Mouse (Mus musculus): ENCODE results near the gene Mgll. TPM values are rescaled to one million over a fixed set of nuclear protein-coding genes. Genes with fewer than 3 reads are reported as not detected.
A peak's percentile ranks its signal among the peaks of the same experiment; 100 is the strongest.

Mgll gene
- polyA plus RNA-seq, 1 experiment, result 128 TPM

DNA sequence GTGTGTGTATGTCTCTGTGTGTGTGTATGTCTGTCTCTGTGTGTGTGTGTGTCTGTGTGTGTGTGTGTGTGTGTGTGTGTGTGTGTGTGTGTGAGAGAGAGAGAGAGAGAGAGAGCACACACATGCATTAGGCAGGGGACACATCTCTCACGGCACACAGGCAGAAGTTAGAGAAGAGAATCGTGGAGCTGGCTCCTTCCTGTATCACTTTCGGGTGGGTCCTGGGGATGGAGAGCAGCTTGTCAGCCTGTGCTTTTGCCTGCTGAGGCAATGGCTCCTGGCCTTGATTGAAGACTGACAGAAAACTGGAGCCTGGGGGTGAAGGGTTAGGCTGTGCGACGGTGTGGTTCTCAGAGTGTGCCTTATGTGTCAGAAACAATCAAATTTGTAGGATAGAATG lies 8.2 kb upstream of the Mgll start:
- H3K4me1 ChIP-seq (ENCODE audit: control insufficient read depth, insufficient read depth, low read length), result peaks cover 5% of the 10 kb centered on the region
- no peak for DNase-seq
- TF ChIP-seq CTCF (IDR thresholded peaks at IDR 0.05; ENCODE audit: insufficient read depth, low read length), result no peak
- no peak for TF ChIP-seq POLR2A (IDR thresholded peaks at IDR 0.05; ENCODE audit: borderline replicate concordance, extremely low read depth, low read depth, low read length)
- no peak overlapping the region for H3K4me3 ChIP-seq (replicated peaks; ENCODE audit: extremely low read depth, low read depth, low read length)
- 81% methylated on average over 5 of the region's 5 CpGs for WGBS

DNA sequence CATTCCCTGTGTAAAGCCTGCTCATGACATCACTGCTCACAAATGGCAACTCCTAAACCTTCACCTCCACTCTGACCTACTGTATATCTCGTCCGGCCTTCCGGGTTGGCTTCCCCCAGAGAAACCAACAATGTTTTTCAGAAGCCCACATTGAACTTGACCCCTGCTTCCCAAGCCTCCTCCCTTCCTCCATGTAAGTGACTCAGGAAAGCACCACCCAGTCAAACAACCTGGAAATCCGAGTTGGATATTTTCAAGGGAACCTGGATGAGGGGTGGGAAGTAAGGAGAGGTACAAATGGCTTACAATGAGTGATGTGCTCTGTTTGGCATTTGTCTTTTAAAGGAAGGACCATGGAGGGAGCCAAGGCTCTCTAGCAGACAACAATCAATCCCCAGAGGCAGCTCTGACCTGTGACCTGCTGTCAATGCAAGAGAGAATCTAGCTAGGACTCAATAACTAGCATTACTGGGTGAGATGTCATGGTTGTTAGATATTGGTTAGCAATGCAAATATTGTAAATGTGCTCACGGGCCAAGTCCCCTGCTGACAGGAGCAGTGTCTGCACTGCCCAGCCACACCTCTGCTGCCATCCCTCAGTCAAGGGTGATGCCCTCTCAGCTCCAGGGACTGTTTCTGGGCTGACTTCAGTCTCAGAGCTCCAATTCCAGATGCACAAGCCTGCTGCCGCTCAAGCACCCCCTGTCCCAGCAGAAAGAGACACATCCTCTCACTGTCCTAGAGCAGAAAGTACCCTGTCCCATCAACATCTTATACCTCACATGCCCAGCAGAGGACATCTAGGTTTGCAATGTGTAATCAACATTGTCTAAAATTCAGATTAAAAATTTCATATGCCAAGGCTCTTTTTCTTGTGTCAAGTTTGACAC lies 6.8 kb upstream of the Mgll start:
- 56% methylated on average over 6 of the region's 6 CpGs for WGBS

DNA sequence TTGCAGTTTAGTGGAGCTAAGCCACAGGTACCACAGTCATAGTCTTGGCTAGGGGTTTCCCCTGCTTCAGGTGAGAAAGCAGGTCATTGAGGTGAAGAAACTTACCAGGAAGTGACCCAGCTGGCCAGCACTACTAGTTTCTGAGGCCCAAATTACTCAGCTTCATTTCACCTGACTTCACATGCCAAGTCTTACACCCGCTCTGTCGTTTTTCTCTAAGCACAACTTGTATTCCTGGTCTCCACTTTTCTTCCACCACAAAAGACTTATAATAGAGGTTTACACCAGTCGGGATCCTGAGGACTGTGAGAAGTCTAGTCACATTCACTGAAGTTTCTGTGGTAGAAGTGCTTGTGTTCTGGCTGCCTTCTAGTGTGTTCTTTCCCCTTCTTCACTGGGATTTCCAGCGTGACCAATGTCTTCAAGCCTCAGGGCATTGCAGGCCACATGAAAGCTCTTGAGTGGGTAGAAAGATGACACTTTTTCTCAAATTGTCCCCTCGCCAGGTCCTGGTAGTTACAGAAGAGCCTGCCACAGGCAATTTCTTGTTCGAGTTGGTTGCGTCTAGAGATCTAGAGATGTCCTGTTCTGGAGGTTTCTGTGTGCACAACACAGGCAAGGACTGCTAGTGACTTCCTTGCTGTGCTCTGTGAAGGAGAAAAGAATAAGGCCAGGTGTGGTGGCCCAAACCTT lies 6.0 kb upstream of the Mgll start:
- TF ChIP-seq CTCF (IDR thresholded peaks at IDR 0.05; ENCODE audit: insufficient read depth, low read length), result no peak
- TF ChIP-seq POLR2A (IDR thresholded peaks at IDR 0.05; ENCODE audit: borderline replicate concordance, extremely low read depth, low read depth, low read length), result no peak
- Histone ChIP-seq H3K4me1 (ENCODE audit: control insufficient read depth, insufficient read depth, low read length) (peaks cover 5% of the 10 kb centered on the region), H3K4me3 (replicated peaks; ENCODE audit: extremely low read depth, low read depth, low read length) (no peak overlapping the region)
- no peak for DNase-seq
- WGBS, result 81% methylated on average over 7 of the region's 7 CpGs

More for the DNA sequence above, 6.8 kb upstream of the Mgll start:
- DNase-seq, result no peak
- no peak for TF ChIP-seq POLR2A (IDR thresholded peaks at IDR 0.05; ENCODE audit: borderline replicate concordance, extremely low read depth, low read depth, low read length)
- TF ChIP-seq CTCF (IDR thresholded peaks at IDR 0.05; ENCODE audit: insufficient read depth, low read length), result no peak
- Histone ChIP-seq H3K4me1 (ENCODE audit: control insufficient read depth, insufficient read depth, low read length) (peaks cover 5% of the 10 kb centered on the region), H3K4me3 (replicated peaks; ENCODE audit: extremely low read depth, low read depth, low read length) (no peak overlapping the region)

DNA sequence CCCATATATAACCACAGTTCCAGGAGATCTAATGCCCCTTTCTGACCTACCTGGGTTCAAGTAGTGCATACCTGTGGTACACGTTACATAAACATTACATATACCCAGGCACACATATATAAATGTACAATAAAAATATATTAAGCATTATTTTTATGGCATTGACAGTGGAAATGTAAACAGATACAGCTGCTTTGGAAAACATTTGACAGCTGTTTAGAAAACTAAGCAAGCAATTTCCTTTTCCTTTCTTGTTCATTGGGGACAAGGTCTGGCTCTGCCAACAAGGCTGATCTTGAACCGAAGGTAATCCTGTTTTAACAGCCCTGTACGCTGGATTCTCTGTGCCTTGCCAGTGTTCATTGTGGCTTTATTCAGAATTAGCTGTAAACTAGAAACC lies 3.2 kb upstream of the Mgll start:
- no peak for DNase-seq
- TF ChIP-seq POLR2A (IDR thresholded peaks at IDR 0.05; ENCODE audit: borderline replicate concordance, extremely low read depth, low read depth, low read length) (no peak), CTCF (IDR thresholded peaks at IDR 0.05; ENCODE audit: insufficient read depth, low read length) (no peak)
- Histone ChIP-seq H3K4me1 (ENCODE audit: control insufficient read depth, insufficient read depth, low read length) (peaks cover 5% of the 10 kb centered on the region), H3K4me3 (replicated peaks; ENCODE audit: extremely low read depth, low read depth, low read length) (no peak overlapping the region)
- WGBS, result 42% methylated on average over 3 of the region's 3 CpGs

DNA sequence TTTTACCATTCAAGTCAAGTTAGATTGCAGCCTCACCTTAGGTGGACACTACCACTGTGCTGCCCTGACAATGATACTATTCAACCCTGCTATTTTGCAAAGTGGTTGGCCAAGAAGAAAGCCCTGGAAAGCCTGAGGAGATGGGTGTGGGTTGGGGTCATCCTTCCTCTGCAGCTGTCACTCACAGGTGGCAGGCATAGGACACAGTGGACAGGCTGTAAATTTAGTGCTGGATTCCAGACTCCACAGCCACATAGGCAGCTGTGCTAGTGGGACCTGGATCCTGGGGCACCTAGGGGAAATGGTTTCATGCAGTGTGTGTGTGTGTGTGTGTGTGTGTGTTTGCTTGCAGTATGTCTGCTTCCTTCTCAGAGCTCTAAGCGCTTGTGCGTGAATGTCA lies 1.3 kb upstream of the Mgll start:
- DNase-seq, result no peak
- no peak overlapping the region for H3K4me3 ChIP-seq (replicated peaks; ENCODE audit: extremely low read depth, low read depth, low read length)
- TF ChIP-seq CTCF (IDR thresholded peaks at IDR 0.05; ENCODE audit: insufficient read depth, low read length), result no peak
- no peak for TF ChIP-seq POLR2A (IDR thresholded peaks at IDR 0.05; ENCODE audit: borderline replicate concordance, extremely low read depth, low read depth, low read length)
- 88% methylated on average over 2 of the region's 2 CpGs for WGBS
- H3K4me1 ChIP-seq (ENCODE audit: control insufficient read depth, insufficient read depth, low read length), result peaks cover 2% of the 10 kb centered on the region; the same call in 1 of the 2 replicates

DNA sequence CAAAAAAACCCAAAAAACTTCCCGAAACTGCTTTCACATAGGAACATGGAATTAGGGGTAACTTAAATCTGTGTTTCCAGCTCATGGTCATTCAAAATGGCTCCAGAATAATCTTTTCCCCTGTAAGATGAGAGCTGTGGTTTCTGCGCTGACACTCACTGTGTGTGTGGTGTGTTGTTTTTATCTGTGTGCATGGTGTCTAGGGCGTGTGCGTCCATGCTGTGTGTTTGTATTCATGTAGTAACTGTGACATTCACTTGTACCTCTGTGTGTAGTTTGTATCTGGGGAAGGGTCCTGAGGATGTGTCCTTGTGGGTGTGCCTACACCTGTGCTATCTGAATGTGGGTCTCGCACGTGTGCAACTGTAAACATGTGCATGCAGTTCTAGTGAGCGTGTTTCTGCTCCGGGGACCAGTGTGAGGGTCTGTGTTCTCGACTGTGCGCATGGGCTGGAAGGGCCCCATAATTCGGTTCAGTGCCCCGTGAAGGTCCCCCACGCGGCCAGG lies 353 bp upstream of the Mgll start:
- TF ChIP-seq POLR2A (IDR thresholded peaks at IDR 0.05; ENCODE audit: borderline replicate concordance, extremely low read depth, low read depth, low read length), result no peak
- TF ChIP-seq CTCF (IDR thresholded peaks at IDR 0.05; ENCODE audit: insufficient read depth, low read length), result no peak
- WGBS, result 32% methylated on average over 14 of the region's 14 CpGs
- Histone ChIP-seq H3K4me1 (ENCODE audit: control insufficient read depth, insufficient read depth, low read length) (no peaks in the 10 kb centered on the region; the same call in 1 of the 2 replicates), H3K4me3 (replicated peaks; ENCODE audit: extremely low read depth, low read depth, low read length) (peak overlapping the region; percentile 15)
- DNase-seq, result no peak

DNA sequence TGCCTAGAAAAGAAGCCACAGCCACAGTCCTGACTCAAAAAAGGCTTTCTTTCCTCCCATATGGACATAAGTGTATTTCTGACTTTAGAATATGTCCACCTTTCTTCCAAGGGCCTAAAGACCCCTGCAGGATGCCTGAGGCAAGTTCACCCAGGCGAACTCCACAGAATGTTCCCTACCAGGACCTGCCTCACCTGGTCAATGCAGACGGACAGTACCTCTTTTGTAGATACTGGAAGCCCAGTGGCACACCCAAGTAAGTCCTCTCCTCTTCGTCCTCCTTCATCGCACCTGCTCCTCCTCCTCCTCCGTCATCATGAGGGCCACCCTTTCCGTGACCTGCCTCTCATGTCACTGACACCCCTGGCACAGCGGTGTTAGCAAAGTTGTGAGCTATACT lies 1.4 kb downstream of the Mgll start:
- H3K4me3 ChIP-seq (replicated peaks; ENCODE audit: extremely low read depth, low read depth, low read length), result no peak overlapping the region
- H3K4me1 ChIP-seq (ENCODE audit: control insufficient read depth, insufficient read depth, low read length), result no peaks in the 10 kb centered on the region; the same call in 1 of the 2 replicates
- no peak for TF ChIP-seq POLR2A (IDR thresholded peaks at IDR 0.05; ENCODE audit: borderline replicate concordance, extremely low read depth, low read depth, low read length)
- TF ChIP-seq CTCF (IDR thresholded peaks at IDR 0.05; ENCODE audit: insufficient read depth, low read length), result peak; percentile 22; the same call in 1 of the 2 replicates
- DNase-seq, result no peak
- 56% methylated on average over 7 of the region's 7 CpGs for WGBS

DNA sequence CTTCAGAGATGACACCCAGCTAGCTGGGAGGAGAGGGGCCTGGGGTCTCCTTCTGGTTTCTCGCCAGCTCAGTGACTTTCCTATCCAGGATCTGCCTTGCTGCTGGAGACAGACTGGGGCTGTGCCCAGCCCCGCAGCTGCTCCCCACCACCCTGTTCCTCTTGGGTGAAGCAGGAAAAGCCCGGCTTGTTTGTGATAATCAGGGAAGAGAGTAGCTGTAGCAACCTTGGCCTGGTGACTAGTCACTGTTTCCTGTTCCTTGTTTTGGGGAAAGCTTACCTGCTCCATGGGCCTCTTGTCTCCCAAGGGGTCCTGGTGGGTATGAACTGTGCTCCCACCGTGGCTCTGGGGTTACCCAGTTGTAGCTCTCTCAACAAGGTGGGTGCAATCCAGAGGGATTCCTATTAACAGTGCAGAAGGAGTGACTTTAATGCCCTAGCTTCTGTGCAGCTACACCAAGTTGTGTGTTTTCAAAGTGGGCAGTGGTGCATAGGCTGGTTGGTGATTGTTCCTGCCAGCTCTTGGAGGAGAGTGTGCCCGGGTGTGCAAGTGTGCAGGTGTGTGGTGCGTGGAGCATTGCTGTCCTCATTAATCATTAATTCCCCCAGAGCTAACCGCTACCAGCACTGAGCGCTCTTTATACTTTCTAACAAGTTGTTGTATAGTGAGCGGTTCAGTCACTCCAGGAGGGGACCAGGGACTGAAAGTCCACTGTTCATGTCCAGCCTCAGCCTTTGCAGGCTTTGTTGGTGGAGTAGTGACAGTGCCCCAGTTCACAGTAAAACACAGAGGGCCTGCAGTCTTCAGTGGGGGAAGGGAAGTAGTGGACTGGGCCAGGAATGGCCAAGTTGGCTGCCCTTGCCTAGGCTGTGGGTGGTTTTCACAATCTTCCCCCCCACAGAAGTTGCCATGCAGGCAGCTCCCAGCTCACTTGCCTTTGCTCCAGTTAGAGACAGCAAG lies 2.3 kb downstream of the Mgll start:
- WGBS, result 62% methylated on average over 9 of the region's 9 CpGs
- Histone ChIP-seq H3K4me3 (replicated peaks; ENCODE audit: extremely low read depth, low read depth, low read length) (no peak overlapping the region), H3K4me1 (ENCODE audit: control insufficient read depth, insufficient read depth, low read length) (peaks cover 2% of the 10 kb centered on the region; the same call in 1 of the 2 replicates)
- TF ChIP-seq CTCF (IDR thresholded peaks at IDR 0.05; ENCODE audit: insufficient read depth, low read length) (no peak), POLR2A (IDR thresholded peaks at IDR 0.05; ENCODE audit: borderline replicate concordance, extremely low read depth, low read depth, low read length) (no peak)
- DNase-seq, result no peak

Measured in lung, adult 2 months (tissue).